Mouse (Mus musculus) heart, adult 18-20 months (tissue): ENCODE results near the gene Bspry. TPM values are rescaled to one million over a fixed set of nuclear protein-coding genes. Genes with fewer than 3 reads are reported as not detected.
"Not testable (repeated sequence)": the region's sequence is repeated elsewhere in the genome, so short reads cannot be mapped to it uniquely, and the experiment has no call there.

Experiments
- DNase-seq, 2 experiments: peaks; one replicate each; pipeline ENCODE4 v3.0.0; 2021 to 2022; ENCODE audit warnings: mixed read lengths in 1 of 2
- long read RNA-seq, 2 experiments: library from polyadenylated mRNA; stranded (forward); transcript quantifications; one replicate each; pipeline ENCODE4 v2.0.0; 2021
- total RNA-seq, 2 experiments: library from RNA; stranded (reverse); gene quantifications; 2 replicates each; pipeline ENCODE4 v1.2.3; 2021

The Bspry gene
- under 1 TPM in 1 of 2 experiments, not detected in 1; 0.23 TPM for total RNA-seq
- long read RNA-seq, experiment 1, result 0 reads
- long read RNA-seq, experiment 2, result 0 reads

- peak in 1 of 2 experiments; percentile 21 for DNase-seq
These were observed at the start of gene Bspry for GRCm38 (mm10) chr4:62479937-62480708. Bspry (plus strand) TSS chr4:62480053.

GRCm38 (mm10) chr4:62430678-62431077, 49.2 kb upstream of the Bspry start:
- no peak for DNase-seq

- no peak for DNase-seq
These were observed 48.3 kb upstream of the Bspry start for GRCm38 (mm10) chr4:62431522-62431921.

GRCm38 (mm10) chr4:62433939-62434870, 45.6 kb upstream of the Bspry start:
- DNase-seq, result no peak

- DNase-seq, result no peak
These were observed 44.8 kb upstream of the Bspry start, which contains the start of gene Rnf183 for GRCm38 (mm10) chr4:62435081-62435480. Rnf183 (minus strand) TSS chr4:62435252.

- no peak for DNase-seq
These were observed 42.5 kb upstream of the Bspry start for GRCm38 (mm10) chr4:62437256-62437778.

GRCm38 (mm10) chr4:62437871-62438270, 42.0 kb upstream of the Bspry start:
- DNase-seq, result no peak

GRCm38 (mm10) chr4:62439793-62440192, 40.1 kb upstream of the Bspry start:
- no peak for DNase-seq

- DNase-seq, result no peak
These were observed 39.3 kb upstream of the Bspry start for GRCm38 (mm10) chr4:62440544-62440943.

GRCm38 (mm10) chr4:62440986-62441385, 38.9 kb upstream of the Bspry start:
- no peak for DNase-seq

GRCm38 (mm10) chr4:62454995-62455394, 24.9 kb upstream of the Bspry start:
- peak; percentile 22 to 56 for DNase-seq

GRCm38 (mm10) chr4:62459081-62459480, 20.8 kb upstream of the Bspry start:
- no peak for DNase-seq

- no peak for DNase-seq
These were observed 19.5 kb upstream of the Bspry start for GRCm38 (mm10) chr4:62460348-62460747.

- no peak for DNase-seq
These were observed 16.7 kb upstream of the Bspry start for GRCm38 (mm10) chr4:62463124-62463523.

GRCm38 (mm10) chr4:62468158-62468557, 11.7 kb upstream of the Bspry start:
- no peak for DNase-seq

GRCm38 (mm10) chr4:62470598-62471051, 9.2 kb upstream of the Bspry start, which contains the start of gene Wdr31:
Wdr31 (minus strand) TSS chr4:62470896.
- DNase-seq, result peak; percentile 62 to 82

GRCm38 (mm10) chr4:62472071-62472470, 7.8 kb upstream of the Bspry start:
- DNase-seq, result no peak

- DNase-seq, result no peak
These were observed 4.7 kb upstream of the Bspry start for GRCm38 (mm10) chr4:62475131-62475530.

- no peak for DNase-seq
These were observed 4.1 kb upstream of the Bspry start for GRCm38 (mm10) chr4:62475793-62476192.

GRCm38 (mm10) chr4:62477542-62478244, 2.2 kb upstream of the Bspry start:
- no peak for DNase-seq

- not testable (repeated sequence) for DNase-seq
These were observed 288 bp upstream of the Bspry start for GRCm38 (mm10) chr4:62479593-62479936.
